Mouse (Mus musculus): ENCODE measurements at regions not wholly inside any gene's neighbourhood (a gene's known extent, or its start where the extent isn't known, plus 50 kb on each side); places are given as distances from the start of the nearest gene placed in this dataset.

DNA sequence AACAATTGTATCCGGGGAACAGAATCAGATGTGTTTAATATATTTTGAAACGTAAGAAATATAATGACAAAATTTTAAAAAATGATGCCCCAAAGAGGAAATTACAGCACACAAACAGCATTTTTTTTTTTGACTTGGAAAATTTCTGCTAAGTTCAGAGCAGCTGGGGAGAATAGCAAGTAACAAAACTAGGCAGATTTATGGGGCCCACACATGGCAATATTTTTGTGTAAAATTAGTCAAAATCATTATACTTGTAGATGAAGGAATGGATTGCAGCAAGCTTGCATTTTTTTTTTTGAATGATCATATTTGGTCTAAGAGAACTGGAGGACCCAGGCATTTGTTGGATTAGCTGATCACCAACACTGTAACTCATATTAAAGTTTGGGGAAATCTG, 189.4 kb downstream of the Map2k6 start:
- no peak for DNase-seq (ENCODE audit: low spot score in 2 of 2)

DNA sequence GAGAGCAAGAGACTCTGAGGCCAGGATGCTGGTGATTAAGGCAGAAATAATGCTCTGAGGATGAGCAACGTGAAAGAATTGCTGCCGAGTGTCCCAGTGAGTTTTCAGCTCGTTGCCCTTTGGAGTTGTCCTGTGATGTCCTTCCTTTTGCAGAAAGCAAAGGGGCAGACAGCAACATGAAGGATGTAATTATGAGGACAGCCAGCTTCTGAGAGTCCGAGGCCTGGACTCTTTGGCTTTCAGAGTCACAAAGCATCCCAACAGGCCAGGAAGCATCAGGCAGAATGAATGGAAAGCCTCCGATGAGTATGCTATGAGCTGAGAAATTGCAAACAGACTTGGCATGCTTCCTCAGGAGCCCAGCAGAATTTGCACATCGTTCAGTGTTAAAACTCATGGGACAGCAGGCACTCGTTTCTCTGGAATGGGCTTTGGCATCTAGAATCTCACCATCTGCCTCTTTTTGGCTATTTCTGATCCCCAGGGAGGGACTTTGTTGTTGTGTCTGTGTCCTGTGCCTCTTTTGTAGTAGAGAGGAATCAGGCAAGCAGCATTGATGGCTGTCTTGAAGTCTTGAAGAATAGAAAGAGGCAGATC, 196.4 kb downstream of the Map2k6 start:
- DNase-seq (ENCODE audit: low spot score in 2 of 2) = peak in 1 of 2 experiments; percentile 61

DNA sequence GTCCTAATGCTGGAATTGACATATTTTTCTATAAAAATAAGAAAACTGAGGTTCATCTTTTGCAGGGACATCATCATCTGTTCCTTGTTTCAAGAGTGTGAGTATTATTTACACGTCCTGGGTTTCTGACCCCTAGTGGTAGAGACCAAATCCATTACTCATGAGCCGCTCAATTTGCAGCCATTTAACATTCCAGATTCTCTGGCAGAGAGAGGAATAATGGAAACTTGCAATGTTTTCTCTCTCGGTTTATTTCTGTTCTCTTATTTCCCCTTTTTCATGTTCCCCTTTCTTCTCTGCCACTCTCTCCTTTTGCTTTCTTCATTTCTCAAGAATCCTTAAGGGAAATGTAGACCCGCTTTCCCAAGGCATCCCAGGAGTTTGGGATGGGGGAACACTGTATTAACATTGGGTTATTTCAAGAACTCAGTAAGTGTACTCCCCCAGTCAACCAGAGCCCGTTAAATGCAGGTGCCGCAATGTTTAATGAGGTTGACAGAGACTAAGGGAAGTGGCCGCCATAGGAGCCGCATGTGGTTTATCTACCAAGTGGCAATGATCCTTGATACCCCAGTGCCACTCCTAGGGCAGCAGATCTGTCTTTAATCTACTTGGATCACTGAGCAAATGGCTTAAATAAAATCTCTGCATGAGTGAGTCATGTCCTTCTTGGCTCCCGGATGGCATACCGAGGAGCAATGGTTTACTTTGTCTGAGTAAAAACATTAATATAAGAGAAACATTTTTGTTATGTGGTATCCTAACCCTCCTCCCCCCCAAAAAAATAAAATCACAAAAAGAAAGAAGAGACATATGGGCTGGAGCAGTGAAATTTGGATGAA, 206.3 kb downstream of the Map2k6 start:
- no peak for DNase-seq (ENCODE audit: low spot score in 2 of 2)

DNA sequence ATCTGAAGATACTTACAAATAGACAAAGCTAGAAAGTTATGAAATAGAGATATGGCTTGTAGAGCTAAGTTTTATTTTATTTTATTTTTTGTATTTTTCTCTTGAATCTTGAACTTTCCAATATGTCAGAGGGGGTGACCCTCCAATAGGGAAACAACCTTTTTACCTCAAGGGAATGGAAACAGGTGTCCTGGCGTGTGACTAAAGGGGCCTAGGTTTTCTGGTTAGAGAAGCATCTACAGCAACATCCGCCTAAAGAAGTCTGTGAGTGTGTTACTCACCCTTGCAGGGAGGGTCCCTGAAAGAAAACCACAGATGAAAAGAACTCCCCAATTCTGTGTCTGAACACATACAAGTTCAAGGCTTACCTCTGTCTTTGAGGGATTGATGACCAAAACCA, 210.4 kb downstream of the Map2k6 start:
- DNase-seq (ENCODE audit: low spot score in 2 of 2) = no peak

DNA sequence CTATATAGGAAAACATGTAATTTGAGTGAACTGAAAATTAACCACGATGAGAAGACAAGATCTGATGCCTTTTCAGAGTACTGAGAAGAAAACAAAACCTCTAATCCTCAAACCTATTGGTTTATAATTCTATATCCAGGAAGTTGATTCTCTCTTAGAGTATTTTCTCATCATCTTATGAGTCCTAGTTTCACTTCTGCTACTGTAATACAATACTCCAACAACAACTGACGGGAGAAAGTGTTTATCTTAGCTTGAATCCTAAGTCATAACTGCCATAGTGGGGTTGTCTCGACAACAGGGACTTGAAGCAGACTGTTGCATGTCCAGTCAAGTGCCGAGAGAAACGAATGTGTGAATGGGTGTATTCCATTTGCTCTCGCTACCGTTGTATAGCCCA, 211.9 kb downstream of the Map2k6 start:
- no peak for DNase-seq (ENCODE audit: low spot score in 2 of 2)

DNA sequence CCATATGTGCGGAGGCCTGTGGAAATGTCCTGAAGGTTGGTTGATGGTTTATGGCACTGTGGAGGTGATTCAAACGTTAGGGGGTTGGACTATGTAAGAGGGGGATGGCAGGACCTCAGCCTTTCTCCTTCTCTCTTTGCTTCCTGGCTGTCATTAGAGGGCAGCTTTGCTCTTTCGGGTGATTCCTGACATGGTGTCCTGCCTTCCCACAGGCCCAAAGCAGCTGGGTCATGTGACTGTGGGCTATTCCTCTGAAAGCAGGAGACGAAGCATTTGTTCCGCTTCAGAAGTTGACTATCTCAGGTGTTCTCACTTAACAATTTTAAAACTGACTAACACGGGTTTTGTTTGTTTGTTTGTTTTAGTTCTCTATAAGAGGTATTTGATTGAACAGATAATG, 233.1 kb downstream of the Map2k6 start:
- no peak for DNase-seq (ENCODE audit: low spot score in 2 of 2)

DNA sequence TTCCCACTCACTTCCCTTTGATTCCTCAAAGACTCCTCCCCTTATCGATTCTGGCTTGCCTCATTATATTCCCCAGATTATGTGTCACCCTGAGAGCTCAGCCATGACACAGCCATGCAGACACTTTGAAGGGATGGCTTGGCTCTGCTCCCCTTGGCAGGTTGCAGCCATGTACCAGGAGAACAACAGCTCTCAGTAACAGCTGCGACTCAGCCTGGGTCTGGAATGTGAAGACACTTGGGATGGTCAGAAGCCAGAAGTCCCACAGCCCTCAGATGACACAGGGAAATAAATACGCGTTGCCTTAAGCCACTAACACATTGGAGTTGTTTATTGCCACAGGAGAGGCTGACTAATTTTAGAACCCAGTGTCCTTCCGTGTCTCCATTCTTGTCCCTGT, 234.4 kb downstream of the Map2k6 start:
- DNase-seq (ENCODE audit: low spot score in 2 of 2) = peak in 1 of 2 experiments; percentile 16

DNA sequence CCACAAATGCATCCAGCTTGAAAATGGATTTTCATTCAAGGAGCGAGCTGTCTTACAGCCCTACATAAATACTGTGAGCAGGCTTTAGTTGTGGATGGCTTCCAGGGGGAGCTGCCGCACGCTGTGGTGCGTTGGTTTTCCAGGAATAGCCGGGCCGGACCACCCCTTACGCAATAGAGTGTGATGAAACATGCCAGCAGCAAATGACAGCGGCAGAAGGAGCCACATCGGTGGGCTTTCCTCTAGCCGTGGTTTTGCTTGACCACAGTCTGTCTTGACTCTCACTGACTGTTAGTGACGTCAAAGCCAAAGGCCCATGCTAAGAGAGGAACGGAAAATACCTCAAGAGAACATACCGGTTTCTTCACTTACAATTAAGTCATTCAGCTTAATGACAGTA, 243.6 kb downstream of the Map2k6 start:
- DNase-seq (ENCODE audit: low spot score in 2 of 2) = no peak

DNA sequence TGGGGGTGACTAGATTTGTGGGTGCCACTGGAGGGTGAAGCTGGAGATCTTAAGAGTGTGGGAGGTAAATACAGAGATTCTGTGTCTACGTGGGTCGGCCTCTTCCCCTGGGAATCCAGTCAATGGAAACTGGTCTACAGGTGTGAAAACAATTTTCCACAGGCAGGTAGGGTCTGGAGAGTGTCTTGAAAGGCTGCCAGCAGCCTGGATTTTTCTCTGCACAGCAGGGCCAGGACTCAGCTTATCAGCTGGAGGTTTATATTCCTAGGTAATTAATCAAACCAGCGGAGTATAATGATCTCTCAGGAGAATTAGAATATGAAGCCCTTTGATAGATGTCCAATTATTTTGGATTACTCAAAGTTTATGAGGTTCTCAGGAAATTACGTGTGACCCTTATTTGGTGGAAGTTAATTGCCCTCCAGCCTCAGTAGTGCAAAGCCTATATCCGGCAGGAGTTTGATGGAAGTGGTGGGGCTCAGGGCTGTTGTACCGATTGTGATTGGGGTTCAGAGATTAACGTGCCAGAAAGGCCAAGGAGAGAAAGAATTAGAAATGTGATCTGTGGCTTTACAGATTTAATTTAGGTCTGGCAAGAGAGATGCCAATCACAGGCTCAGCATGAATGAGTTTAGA, 250.8 kb downstream of the Map2k6 start:
- DNase-seq (ENCODE audit: low spot score in 2 of 2) = no peak

DNA sequence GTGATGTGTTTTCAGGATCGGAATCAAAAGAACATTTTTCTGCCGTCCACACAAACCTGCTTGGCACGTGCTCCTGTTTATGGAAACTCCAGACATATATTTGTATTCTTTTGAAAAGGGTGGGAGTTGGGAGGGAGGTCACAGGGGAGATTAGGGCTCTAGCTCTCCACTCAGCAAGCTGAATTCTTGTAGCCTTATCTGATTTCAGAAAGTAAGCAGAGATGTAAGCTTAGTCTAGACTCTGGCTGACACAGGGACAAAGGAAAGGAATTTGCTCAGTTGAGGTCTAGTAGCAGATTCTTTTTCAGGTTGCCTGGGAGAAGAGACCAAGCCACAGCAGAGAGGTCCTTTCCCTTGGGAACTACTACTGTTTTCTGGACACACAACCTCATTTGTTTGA, 253.1 kb downstream of the Map2k6 start:
- DNase-seq (ENCODE audit: low spot score in 2 of 2) = no peak

DNA sequence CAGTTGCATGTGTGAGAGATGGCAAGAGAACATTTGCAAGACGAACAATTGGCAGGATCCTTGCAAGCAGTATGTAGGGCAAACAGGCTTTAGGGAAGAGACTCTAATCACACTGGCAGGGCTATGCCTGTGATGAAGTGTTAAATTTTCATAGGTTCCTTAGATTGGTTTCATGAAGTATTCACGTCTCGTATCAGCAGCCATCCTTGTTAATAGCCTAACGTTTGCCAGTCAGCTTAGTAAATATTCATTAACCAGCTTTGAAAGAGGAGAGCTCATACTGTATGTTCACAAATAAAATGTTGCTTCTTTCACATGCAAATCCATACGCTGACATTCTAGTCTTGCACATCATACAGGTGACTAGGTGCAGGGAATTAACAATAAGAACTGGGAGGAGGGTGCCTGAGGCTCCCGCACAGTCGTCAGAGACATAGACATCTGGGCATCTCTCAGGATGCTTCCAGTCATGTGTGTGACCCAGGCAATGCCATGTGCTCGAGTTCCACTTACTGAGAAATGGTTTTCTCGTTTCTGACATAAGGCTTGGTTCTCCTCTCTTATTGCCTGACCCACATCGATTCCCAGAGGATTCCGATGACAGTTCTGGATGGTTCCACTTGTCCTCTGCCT, 257.7 kb downstream of the Map2k6 start:
- no peak for DNase-seq (ENCODE audit: low spot score in 2 of 2)

DNA sequence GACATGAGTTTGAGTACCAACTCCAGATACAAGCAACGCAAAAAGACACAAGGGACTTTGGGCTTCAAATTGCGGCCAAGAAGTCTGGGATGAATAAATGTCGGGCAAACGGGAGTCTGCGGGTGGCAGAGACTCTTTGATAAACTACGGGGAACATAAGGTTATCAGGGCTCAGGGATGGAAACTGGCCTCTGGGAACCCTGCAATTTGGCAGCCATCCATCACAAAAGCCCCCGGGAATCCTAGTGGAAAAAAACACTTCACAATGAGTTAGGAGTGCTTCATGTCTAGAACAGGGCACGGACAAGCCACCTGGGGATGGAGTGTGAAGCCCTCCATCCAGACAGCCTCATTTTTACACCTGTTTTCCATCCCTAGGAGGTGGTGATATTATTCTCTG, 258.9 kb downstream of the Map2k6 start:
- DNase-seq (ENCODE audit: low spot score in 2 of 2) = no peak

DNA sequence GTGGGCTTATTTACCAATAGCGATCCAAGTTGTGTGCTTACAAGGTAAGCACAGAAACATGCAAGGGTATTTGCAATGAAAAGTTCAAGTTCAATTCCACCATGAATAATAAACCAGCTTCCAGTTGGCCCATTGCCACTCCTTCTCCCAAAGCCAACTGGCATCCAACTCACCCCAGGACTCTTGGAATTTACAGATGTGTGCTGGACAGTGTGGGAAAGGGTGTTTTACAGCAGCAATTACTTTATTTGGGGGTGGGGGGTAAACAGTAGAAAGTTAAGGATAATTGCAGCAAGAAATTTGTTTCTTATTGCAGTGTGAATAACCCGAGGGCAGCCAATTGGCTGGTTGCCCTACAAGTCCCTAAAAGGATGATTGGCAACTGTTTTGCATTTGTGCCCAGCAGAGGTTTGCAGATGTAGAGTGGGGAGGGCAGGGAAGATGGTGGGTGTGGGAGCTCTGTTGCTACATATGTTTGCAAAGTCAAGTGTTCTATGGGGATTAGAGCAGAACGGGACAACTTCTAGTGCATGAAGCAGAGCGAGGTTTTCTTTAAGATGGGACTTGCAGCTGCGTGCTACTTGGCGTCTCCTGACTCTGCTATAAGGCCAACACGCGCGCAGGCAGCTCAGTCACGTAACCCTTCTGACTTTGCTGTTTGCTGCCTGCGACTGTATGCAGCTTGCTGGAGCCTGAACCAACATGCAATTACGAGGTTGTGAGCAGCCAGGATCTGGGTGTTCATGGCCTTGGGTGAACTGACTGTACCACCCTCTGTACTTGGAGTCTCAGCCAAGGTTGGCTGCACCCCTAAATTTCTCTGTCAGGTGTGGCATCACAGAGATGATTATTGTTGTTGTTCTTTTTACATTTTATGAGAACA, 271.9 kb downstream of the Map2k6 start:
- no peak for DNase-seq (ENCODE audit: low spot score in 2 of 2)

DNA sequence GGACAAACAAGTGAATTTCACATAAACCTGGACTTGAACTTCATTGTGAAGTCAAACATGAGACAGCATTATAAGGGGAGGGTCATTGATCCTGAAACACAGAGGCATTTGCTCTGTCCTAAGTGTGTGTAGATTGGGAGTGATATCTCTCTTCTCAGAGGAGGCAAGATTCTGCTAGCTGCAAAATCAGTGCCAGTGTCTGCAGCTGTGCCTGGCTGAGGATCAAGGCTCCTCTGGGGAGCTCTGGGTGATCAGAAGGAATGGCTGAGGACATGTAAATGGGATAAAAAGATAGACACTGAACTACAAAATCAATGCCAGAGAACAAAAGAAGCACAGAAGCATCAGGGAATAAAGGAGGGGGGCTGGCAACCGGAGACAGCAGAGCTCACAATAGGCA, 274.0 kb downstream of the Map2k6 start:
- no peak for DNase-seq (ENCODE audit: low spot score in 2 of 2)

DNA sequence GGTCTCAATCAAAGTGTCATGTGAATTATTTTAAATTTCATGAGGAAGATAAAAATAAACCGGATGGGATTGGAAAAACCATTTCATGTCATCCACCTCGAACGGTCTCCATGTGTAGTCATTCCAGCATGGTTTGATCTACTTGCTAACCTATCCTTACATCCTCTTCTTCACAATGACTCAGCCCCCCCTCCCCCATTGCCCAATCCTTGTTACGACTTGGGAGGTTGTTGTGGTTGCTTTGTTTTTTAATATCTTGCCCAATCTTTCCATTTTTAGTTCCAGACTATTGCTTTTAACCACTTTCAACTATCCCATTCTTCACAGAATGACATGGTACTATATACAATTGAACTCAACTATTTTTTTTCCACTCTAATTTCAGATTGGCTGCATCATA, 275.0 kb upstream of the Kcnj16 start:
- DNase-seq (ENCODE audit: low spot score in 2 of 2) = no peak

DNA sequence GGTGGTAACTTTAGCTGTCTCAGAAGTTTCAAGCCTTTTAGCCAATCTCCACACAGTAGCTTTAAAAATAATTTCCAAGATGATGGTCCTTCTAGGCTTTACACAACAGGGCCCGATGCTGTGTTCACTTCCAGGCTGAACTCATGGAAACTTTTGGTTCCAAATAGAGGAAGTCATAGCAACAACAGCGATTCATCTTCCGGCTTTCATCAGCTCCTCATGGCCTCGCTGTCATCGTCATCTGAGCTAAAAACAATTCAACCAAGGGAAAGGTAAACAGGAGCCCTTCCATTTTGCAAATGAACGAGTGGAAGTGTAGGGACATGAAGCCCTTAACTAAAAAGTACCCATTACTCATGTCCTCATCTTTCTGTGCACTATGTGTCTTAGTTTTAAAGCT, 270.8 kb upstream of the Kcnj16 start:
- no peak for DNase-seq (ENCODE audit: low spot score in 2 of 2)

DNA sequence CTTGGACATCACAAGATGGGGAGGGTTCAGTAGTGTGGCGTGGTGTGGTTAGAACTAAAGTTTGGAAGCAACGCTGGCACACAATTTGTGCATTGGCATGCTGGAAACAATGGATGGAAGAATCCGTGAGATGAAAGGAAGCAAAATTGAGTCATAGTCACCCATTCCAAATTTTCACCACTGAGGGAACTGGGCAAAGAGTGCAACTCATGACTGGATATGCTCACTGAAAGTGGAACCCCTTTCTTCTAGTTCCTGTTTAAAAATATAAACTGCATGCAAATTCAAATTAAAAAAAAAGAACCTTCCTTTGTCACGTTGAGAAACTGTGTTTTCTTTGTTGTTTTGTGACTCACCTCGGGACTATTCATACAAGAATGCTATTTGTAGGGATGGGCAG, 269.5 kb upstream of the Kcnj16 start:
- DNase-seq (ENCODE audit: low spot score in 2 of 2) = no peak

DNA sequence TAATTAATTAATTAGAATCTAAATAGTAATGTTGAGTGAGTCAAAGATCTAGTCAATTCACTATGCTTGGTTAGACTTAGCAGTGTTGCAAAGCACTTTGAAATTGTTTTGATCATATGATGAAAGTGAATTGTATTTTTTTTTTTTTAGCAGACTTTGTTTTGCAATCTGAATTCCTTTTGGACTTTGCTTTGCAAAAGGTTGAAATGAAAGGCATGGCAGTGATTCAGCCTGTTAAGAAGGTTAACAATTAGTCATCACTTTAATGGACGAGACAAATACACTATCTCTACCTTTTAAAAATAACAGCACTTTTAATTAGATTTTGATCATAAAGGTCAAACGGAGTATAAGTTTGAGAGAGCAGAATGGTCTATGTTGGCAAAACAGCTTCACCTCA, 266.9 kb upstream of the Kcnj16 start:
- DNase-seq (ENCODE audit: low spot score in 2 of 2) = no peak

DNA sequence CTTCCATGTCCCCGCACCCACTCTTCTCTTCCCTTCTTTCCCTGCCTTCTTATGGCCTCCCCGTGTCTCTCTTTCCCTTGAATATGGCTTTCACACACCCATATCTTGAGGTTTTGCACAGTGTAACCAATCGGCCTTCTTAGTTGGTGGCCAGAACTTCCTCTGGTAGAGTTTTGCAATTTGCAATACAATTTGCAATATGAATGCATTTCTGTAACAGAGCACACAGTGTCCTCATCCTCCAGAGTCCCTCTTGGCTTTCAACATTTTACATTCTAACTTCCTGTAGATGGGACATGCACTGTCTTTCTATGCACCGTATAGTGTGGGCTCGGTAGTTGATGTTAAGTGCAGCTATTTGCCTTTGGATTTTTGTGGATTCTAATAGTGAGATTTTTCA, 265.7 kb upstream of the Kcnj16 start:
- DNase-seq (ENCODE audit: low spot score in 2 of 2) = no peak

DNA sequence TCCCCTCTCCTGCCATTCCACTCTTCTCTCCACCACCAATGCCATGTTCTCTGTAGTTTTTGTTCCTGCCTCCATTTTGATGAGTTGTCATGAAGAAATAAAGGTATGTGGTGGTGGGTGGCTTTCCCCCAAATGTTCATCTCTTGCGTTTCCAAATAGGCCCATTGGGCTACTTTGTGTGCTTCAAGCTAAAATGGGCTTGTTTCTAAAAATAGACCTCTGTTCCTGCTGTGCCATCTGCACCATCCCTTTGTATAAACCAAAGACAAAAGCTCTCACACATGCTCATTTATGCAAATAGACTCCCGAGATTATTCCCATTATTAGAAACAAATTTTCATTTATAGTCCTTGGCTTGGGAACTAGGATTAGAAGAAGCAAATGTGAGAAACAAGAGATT, 264.3 kb upstream of the Kcnj16 start:
- DNase-seq (ENCODE audit: low spot score in 2 of 2) = no peak

DNA sequence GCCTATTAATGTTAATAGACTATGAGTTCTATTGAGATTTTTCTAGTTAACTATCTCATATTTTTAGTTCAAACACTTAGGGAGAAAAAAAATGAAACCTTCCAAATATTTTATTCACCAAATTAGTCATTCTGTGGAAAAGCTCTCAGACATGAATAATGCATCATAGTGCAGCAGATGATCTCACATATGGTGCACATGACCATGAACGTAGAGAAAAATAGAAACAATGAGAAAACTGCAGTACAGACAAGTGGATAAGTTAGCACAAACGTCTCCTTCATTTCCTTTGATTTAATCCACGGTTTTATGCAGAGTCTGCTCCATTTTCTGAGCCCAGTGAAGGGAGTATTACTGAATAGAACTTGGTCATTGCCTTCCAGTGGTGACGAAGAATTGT, 260.5 kb upstream of the Kcnj16 start:
- DNase-seq (ENCODE audit: low spot score in 2 of 2) = no peak

DNA sequence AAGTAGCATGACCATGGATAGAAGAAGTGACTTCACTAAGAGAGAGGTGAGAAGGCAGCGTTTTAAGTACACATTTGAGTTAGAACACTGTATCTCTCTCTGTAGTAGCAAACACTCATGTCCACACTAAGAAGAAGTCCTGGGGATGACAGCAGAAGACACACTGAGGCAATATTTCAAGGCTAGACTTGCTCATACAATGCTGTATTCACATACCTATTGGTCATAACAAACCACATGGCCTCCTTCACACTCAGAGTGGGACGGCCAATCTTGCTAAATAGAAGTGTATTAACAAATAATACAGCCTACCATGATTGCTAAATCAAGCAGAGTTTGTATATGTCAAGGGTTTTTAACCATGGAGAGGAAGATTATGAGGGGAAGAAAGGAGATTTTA, 252.5 kb upstream of the Kcnj16 start:
- DNase-seq (ENCODE audit: low spot score in 2 of 2) = no peak
